Mouse (Mus musculus) hematopoietic multipotent progenitor cell, adult 10-12 weeks (in vitro differentiated cells): ENCODE data around the gene Ascl1. TPM values are rescaled to one million over a fixed set of nuclear protein-coding genes. Genes with fewer than 3 reads are reported as not detected.

ENCODE experiments used
- polyA plus RNA-seq: library from polyadenylated mRNA; stranded (reverse); fragments of >175 nt; gene quantifications from 2 replicates; pipeline ENCODE4 v1.2.3, GENCODE M21; 2012; ENCODE audit warnings: low replicate concordance

Gene Ascl1
- polyA plus RNA-seq: not detected in 2 replicates

GRCm38 (mm10) chr10:87493576-87493975 is at the start of gene Ascl1:
TSS of gene Ascl1 (minus strand) at chr10:87493660.

GRCm38 (mm10) chr10:87521646-87522045 is 28.2 kb upstream of the Ascl1 start, which contains the start of gene Pah:
TSS of gene Pah (plus strand) at chr10:87521795.

Other genes with a start within 250 kb of the Ascl1 start
- gene Pah, start 28.1 kb upstream of the Ascl1 start, polyA plus RNA-seq: not detected in 2 replicates